Mouse (Mus musculus) midbrain, postnatal 0 days (tissue): ENCODE measurements at regions not wholly inside any gene's neighbourhood (a gene's known extent, or its start where the extent isn't known, plus 50 kb on each side); places are given as distances from the start of the nearest gene placed in this dataset. TPM values are rescaled to one million over a fixed set of nuclear protein-coding genes. Genes with fewer than 3 reads are reported as not detected.

Experiments used
- ATAC-seq: fragments of 200-750 bp; cut with Nextera tagmentation; 2 replicates; pipeline ENCODE4 v1.8.0; 2017; ENCODE audit warnings: moderate number of reproducible peaks, mild to moderate bottlenecking, moderate TSS enrichment, moderate library complexity; ENCODE audit not compliant: low FRiP score
- DNase-seq: peaks from one replicate; pipeline ENCODE4 v3.0.0-alpha.2; 2015; ENCODE audit warnings: low spot score
- H3K27ac ChIP-seq: fragments of 300-500 bp; sonication (generic); 2 replicates; pipeline ENCODE4 v1.5.1; 2014; ENCODE audit warnings: low read depth, mild to moderate bottlenecking, low read length, mixed read lengths
- H3K27me3 ChIP-seq: fragments of 300-500 bp; sonication (generic); 2 replicates; pipeline ENCODE4 v1.6.1; 2014; ENCODE audit warnings: low read length, control low read depth, mixed read lengths; ENCODE audit not compliant: insufficient read depth
- H3K36me3 ChIP-seq: fragments of 300-500 bp; sonication (generic); 2 replicates; pipeline ENCODE4 v1.6.1; 2014; ENCODE audit warnings: low read length, control low read depth, mixed read lengths; ENCODE audit not compliant: insufficient read depth
- H3K4me1 ChIP-seq: fragments of 300-500 bp; sonication (generic); 2 replicates; pipeline ENCODE4 v1.6.1; 2014; ENCODE audit warnings: mild to moderate bottlenecking, control low read depth, antibody characterized with exemption, low read length, mixed read lengths; ENCODE audit not compliant: insufficient read depth
- H3K4me2 ChIP-seq: fragments of 300-500 bp; sonication (generic); 2 replicates; pipeline ENCODE4 v1.6.1; 2014; ENCODE audit warnings: low read depth, mild to moderate bottlenecking, low read length, mixed read lengths; ENCODE audit not compliant: poor library complexity, severe bottlenecking
- H3K4me3 ChIP-seq: fragments of 300-500 bp; sonication (generic); 2 replicates; pipeline ENCODE4 v1.5.1; 2014; ENCODE audit warnings: low read depth, mild to moderate bottlenecking, low read length, moderate library complexity
- H3K9ac ChIP-seq: fragments of 300-500 bp; sonication (generic); replicated peaks from 2 replicates; pipeline ENCODE4 v1.6.1; 2014; ENCODE audit warnings: mild to moderate bottlenecking, low read length, moderate library complexity, mixed read lengths; ENCODE audit not compliant: poor library complexity, severe bottlenecking
- H3K9me3 ChIP-seq: fragments of 300-500 bp; sonication (generic); 2 replicates; pipeline ENCODE4 v1.6.1; 2016; ENCODE audit warnings: low read length, control low read depth
- CTCF ChIP-seq: IDR thresholded peaks from 2 replicates; pipeline ENCODE4 v1.5.1; 2016; ENCODE audit warnings: antibody characterized with exemption, mild to moderate bottlenecking
- WGBS: fragments of 180-500 bp; shearing (Covaris S2); extraction: QIAGEN DNeasy Blood & Tissue Kit; methylation state at CpG from one replicate; pipeline ENCODE4 v1.1.7; 2014; 5-methylcytosine and 5-hydroxymethylcytosine counted together
- microRNA-seq: library from miRNA; unstranded; fragments of <30 nt; microRNA quantifications from one replicate; pipeline ENCODE4, GENCODE M21; 2016; ENCODE audit warnings: borderline number of aligned reads

DNA sequence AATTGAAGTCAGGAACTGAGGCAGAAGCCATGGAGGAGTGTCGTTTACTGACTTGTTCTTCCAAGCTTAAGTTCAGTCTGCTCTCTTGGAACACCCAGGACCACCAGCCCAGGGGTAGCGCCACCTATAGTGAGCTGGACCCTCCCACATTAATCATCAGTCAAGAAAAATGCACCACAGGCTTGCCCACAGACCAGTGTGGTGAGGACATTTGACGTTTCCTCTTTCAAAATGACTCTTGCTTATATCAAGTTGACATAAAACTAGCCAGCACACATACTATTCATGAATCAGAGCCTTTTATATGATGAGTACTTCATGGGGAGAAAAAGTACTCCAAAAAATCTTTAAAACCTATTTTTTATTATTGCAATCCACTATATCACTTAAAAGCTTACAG is 69.7 kb upstream of the Paip1 start:
- Histone ChIP-seq H3K9ac (no peak overlapping the region), H3K4me3 (no peak overlapping the region), H3K27me3 (no peaks in the 10 kb centered on the region), H3K4me2 (no peak overlapping the region), H3K4me1 (no peaks in the 10 kb centered on the region), H3K27ac (no peak overlapping the region), H3K9me3 (no peaks in the 10 kb centered on the region), H3K36me3 (peaks cover 33% of the 10 kb centered on the region)
- no peak for ATAC-seq
- TF ChIP-seq CTCF: no peak
- DNase-seq: no peak
- WGBS: 86% methylated on average over 3 of the region's 3 CpGs

GRCm38 (mm10) chr13:119363379-119363778 is 65.0 kb upstream of the Paip1 start:
- Histone ChIP-seq H3K9me3 (no peaks in the 10 kb centered on the region), H3K4me3 (no peak overlapping the region), H3K36me3 (peaks cover 7% of the 10 kb centered on the region), H3K4me2 (no peak overlapping the region), H3K9ac (no peak overlapping the region), H3K4me1 (no peaks in the 10 kb centered on the region), H3K27ac (no peak overlapping the region), H3K27me3 (no peaks in the 10 kb centered on the region)
- DNase-seq (peak; percentile 74), ATAC-seq (no peak)
- peak; percentile 72 for TF ChIP-seq CTCF
- WGBS: 68% methylated on average over 3 of the region's 3 CpGs

DNA sequence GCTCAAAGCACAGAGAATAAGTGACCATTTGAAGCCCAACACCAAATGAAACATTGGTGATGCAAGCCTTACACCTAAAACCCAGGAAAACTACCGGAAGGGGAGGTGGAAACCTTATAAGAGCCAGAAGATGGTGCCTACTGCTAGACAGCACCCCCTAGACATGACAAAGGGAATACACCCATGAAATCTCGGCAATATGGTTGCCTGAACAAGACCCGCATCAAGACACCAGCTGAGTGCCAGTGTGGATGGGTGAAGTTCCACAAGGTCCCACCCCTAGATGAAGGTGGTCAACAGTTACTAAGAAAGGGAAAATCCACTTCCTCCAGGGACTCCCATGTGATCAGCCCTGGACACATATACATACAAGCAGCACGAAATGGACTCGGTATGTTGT is 64.2 kb upstream of the Paip1 start:
- whole genome bisulfite sequencing: 92% methylated on average over 5 of the region's 5 CpGs

DNA sequence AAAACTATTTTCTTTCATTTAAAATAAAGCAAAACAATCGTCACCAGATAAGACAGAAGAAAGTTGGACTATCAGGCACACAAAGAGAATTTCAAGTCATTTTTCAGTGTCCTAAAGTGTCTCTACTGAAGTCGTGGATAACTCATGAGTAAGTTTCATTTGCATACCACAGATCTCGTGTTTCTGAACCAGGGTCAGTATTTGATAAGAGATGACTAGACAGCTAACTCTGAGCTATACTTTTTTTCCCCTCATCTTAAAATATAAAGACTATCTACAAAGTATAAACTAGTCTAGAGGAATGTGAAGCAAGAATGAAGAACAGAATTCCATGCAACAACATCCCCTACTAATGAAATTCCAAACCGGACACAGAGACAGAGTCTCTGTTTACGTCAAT is 60.9 kb upstream of the Paip1 start:
- 90% methylated on average over 5 of the region's 5 CpGs for WGBS
- Histone ChIP-seq H3K4me2 (no peak overlapping the region), H3K36me3 (peaks cover 9% of the 10 kb centered on the region), H3K4me1 (no peaks in the 10 kb centered on the region), H3K4me3 (no peak overlapping the region), H3K9ac (no peak overlapping the region), H3K27me3 (no peaks in the 10 kb centered on the region), H3K9me3 (no peaks in the 10 kb centered on the region), H3K27ac (no peak overlapping the region)
- TF ChIP-seq CTCF: no peak
- no peak for DNase-seq
- ATAC-seq: no peak

More for the DNA sequence above, 64.2 kb upstream of the Paip1 start:
- DNase-seq (no peak), ATAC-seq (no peak)
- Histone ChIP-seq H3K4me2 (no peak overlapping the region), H3K36me3 (peaks cover 11% of the 10 kb centered on the region), H3K27ac (no peak overlapping the region), H3K4me1 (no peaks in the 10 kb centered on the region), H3K27me3 (no peaks in the 10 kb centered on the region), H3K9ac (no peak overlapping the region), H3K4me3 (no peak overlapping the region), H3K9me3 (no peaks in the 10 kb centered on the region)
- peak; percentile 13 for TF ChIP-seq CTCF

DNA sequence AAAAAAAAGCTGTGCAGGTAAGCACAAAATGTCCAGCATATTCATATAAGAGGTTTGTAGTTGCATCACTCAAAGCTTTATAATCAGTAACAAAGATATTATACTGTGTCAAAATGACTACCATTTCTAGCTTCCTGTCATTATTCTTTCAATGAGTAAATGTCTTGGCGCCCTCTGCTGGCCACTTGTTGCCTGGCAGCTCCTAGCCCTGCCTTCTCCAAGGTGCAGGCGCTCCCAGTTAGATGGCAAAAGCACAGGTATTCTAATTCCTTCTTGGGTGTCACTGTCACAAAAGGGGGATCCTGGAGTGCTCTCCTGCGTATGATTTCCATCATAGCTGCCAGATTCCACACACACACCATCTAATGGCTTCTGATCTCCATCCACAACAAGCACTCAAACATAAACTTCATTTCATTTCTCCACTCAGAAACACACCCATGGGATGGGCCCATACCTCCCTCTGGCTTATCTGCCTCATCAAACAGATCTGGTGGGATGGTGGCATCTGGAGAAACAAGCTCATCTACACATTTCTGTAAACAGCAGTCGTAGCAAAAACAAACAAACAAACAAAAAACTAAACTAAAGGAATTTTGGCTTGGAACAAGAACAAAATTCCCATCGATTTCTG is 49.9 kb upstream of the Paip1 start:
- peak; percentile 80 for TF ChIP-seq CTCF
- ATAC-seq: no peak
- Histone ChIP-seq H3K9ac (no peak overlapping the region), H3K27ac (no peak overlapping the region), H3K36me3 (peaks cover 4% of the 10 kb centered on the region; the same call in 1 of the 2 replicates), H3K4me3 (no peak overlapping the region), H3K27me3 (no peaks in the 10 kb centered on the region), H3K4me2 (no peak overlapping the region), H3K9me3 (no peaks in the 10 kb centered on the region), H3K4me1 (no peaks in the 10 kb centered on the region)
- WGBS: 51% methylated on average over 5 of the region's 5 CpGs
- peak; percentile 68 for DNase-seq

Small RNAs in the stretch of these regions (microRNA-seq; reads per million reads assigned to microRNA genes)
- not detected for gene Gm44488
